Mouse (Mus musculus) testis, adult 2 months (tissue): ENCODE measurements around the gene Bcat1.

Source experiments
- CTCF ChIP-seq: fragments of 200-500 bp; IDR thresholded peaks from 2 replicates; pipeline ENCODE4 v1.5.1; 2012; ENCODE audit warnings: low read depth, mild to moderate bottlenecking, inconsistent platforms, low read length, moderate library complexity; ENCODE audit not compliant: control insufficient read depth, insufficient read depth, insufficient replicate concordance
- POLR2A ChIP-seq: fragments of 200-500 bp; IDR thresholded peaks from 2 replicates; pipeline ENCODE4 v1.6.1; 2012; ENCODE audit warnings: low read depth, mild to moderate bottlenecking, inconsistent platforms, low read length, moderate library complexity; ENCODE audit not compliant: control insufficient read depth

DNA sequence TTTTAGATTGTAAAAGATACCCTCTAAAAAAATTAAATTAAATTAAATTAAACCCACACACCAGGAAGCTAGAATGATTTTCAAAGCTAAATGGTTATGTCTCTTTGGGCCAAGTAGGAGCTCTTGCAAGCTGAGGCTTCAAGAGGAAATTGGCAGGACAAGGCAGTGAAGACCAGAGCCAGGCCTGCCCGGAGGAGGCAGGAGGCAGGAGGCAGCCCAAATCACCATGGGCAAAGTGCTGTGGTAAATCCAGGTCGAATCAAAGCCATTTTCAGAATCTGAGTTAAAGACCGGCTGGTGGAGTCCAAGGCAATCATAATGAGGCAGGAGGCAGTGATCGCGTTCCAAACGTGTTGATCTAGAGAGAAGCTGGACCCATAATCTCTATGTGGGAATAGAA lies 88.3 kb downstream of the Bcat1 start:
- TF ChIP-seq CTCF (no peak), POLR2A (no peak)
